Mouse (Mus musculus) cerebellum, adult (tissue): ENCODE data around the gene Mroh3.

Source experiments
- ATAC-seq: cut with Nextera tagmentation; 2 replicates; pipeline ENCODE4 v1.9.2; 2017; ENCODE audit warnings: mild to moderate bottlenecking, moderate library complexity, mixed read lengths; ENCODE audit not compliant: insufficient number of reproducible peaks, low FRiP score, low TSS enrichment

Mroh3 gene

GRCm38 (mm10) chr1:136212803-136213202 is at the start of gene Mroh3:
TSS of gene Mroh3 (minus strand) at chr1:136212828.
- no peak for ATAC-seq

- ATAC-seq: peak; percentile 45
Measured at GRCm38 (mm10) chr1:136260635-136261238, 48.1 kb upstream of the Mroh3 start, which contains the start of gene Gpr25. TSS of gene Gpr25 (minus strand) at chr1:136260873.

GRCm38 (mm10) chr1:136259893-136260634 is 47.4 kb upstream of the Mroh3 start:
- peak; percentile 67 for ATAC-seq

- no peak for ATAC-seq
Measured at GRCm38 (mm10) chr1:136259543-136259892, 46.9 kb upstream of the Mroh3 start.

GRCm38 (mm10) chr1:136258495-136258894 is 45.9 kb upstream of the Mroh3 start:
- no peak for ATAC-seq

GRCm38 (mm10) chr1:136255657-136256056 is 43.0 kb upstream of the Mroh3 start:
- ATAC-seq: no peak

GRCm38 (mm10) chr1:136255174-136255573 is 42.5 kb upstream of the Mroh3 start:
- no peak for ATAC-seq

GRCm38 (mm10) chr1:136254503-136255065 is 42.0 kb upstream of the Mroh3 start:
- no peak for ATAC-seq

GRCm38 (mm10) chr1:136253472-136253871 is 40.8 kb upstream of the Mroh3 start:
- no peak for ATAC-seq

- ATAC-seq: no peak
Measured at GRCm38 (mm10) chr1:136249662-136250061, 37.0 kb upstream of the Mroh3 start.

- no peak for ATAC-seq
Measured at GRCm38 (mm10) chr1:136247393-136247792, 34.8 kb upstream of the Mroh3 start.

- no peak for ATAC-seq
Measured at GRCm38 (mm10) chr1:136244469-136244868, 31.8 kb upstream of the Mroh3 start.

GRCm38 (mm10) chr1:136241801-136242200 is 29.2 kb upstream of the Mroh3 start:
- ATAC-seq: no peak

GRCm38 (mm10) chr1:136238495-136238894 is 25.9 kb upstream of the Mroh3 start:
- ATAC-seq: no peak

- ATAC-seq: no peak
Measured at GRCm38 (mm10) chr1:136234595-136235092, 22.0 kb upstream of the Mroh3 start.

- ATAC-seq: peak; percentile 45; the same call in 1 of the 2 replicates
Measured at GRCm38 (mm10) chr1:136233892-136234594, 21.4 kb upstream of the Mroh3 start, which contains the start of gene Inava. TSS of gene Inava (minus strand) at chr1:136234264.

- ATAC-seq: no peak
Measured at GRCm38 (mm10) chr1:136232986-136233790, 20.6 kb upstream of the Mroh3 start.

GRCm38 (mm10) chr1:136232285-136232926 is 19.8 kb upstream of the Mroh3 start:
- no peak for ATAC-seq

- ATAC-seq: no peak
Measured at GRCm38 (mm10) chr1:136231596-136231995, 19.0 kb upstream of the Mroh3 start.
